In the genomic region with DNA sequence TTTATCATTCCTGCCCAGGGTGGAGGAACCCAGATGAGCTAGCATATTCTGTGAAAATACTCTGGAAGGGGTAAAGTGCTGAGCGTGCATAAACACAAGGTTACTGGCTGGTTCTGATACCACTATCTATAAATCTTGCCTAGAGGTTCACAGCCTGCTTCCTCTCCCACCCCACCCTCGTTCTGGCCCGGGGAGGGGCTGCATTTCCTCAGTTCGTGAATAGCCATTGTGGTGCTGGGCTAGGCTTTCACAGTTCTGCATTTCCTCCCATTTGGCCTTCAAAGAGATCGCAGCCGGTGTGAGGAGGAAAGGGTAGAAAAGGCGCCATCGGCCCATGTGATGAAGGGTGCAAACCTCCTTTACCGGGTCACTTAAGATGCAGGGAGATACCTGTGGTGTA, we compare ENCODE assay signal across 12 mouse cellular contexts. TPM values are rescaled to one million over a fixed set of nuclear protein-coding genes. Genes with fewer than 3 reads are reported as not detected.
DNase-seq lines count a peak whose midpoint lies in the region; ATAC-seq and TF ChIP-seq lines count a peak whose summit lies in the region.
"Had no signal": no experiment of that assay in that cellular context is flagged by ENCODE, and none has a peak within 500 bp of the region (broad histone marks: within the 10 kb centered on the region; RNA-seq: fewer than 3 reads in every experiment).

No protein-coding gene starts in this region.

- no peak for TF ChIP-seq CTCF in kidney, postnatal 0 days (IDR thresholded peaks at IDR 0.05; ENCODE audit: low read depth)
- TF ChIP-seq CTCF in intestine, postnatal 0 days (IDR thresholded peaks at IDR 0.05; ENCODE audit: low read depth): no peak

- ATAC-seq in granulocyte monocyte progenitor cell, adult 5-6 weeks (replicated peaks; ENCODE audit: poor library complexity, severe bottlenecking): peak; percentile 41
- ATAC-seq in kidney, postnatal 0 days (replicated peaks; ENCODE audit: low FRiP score, low read depth): no peak
- no peak for ATAC-seq in intestine, postnatal 0 days
- ATAC-seq: midbrain, embryonic 15.5 days had no signal

- no peaks in the 10 kb centered on the region for H3K36me3 ChIP-seq in heart, embryonic 10.5 days
- no peaks in the 10 kb centered on the region for H3K36me3 ChIP-seq in kidney, postnatal 0 days (ENCODE audit: insufficient read depth, low read length)
- H3K36me3 ChIP-seq in intestine, postnatal 0 days (ENCODE audit: control insufficient read depth, insufficient read depth): no peaks in the 10 kb centered on the region
- H3K36me3 ChIP-seq: embryonic facial prominence, embryonic 13.5 days; midbrain, embryonic 15.5 days had no signal

- H3K4me2 ChIP-seq in kidney, postnatal 0 days (ENCODE audit: low read length): no peak overlapping the region
- H3K4me2 ChIP-seq in intestine, postnatal 0 days (replicated peaks; ENCODE audit: low read depth): no peak overlapping the region
- H3K4me2 ChIP-seq: embryonic facial prominence, embryonic 13.5 days; heart, embryonic 13.5 days; midbrain, embryonic 15.5 days had no signal

- peaks cover 18% of the 10 kb centered on the region for H3K4me1 ChIP-seq in heart, embryonic 10.5 days
- H3K4me1 ChIP-seq in kidney, postnatal 0 days (replicated peaks; ENCODE audit: insufficient read depth, low read length): no peaks in the 10 kb centered on the region
- H3K4me1 ChIP-seq in intestine, postnatal 0 days (replicated peaks; ENCODE audit: control insufficient read depth, insufficient read depth, low read length): no peaks in the 10 kb centered on the region
- H3K4me1 ChIP-seq: embryonic facial prominence, embryonic 13.5 days; midbrain, embryonic 15.5 days had no signal

- no peak overlapping the region for H3K4me3 ChIP-seq in heart, embryonic 10.5 days
- no peak overlapping the region for H3K4me3 ChIP-seq in kidney, postnatal 0 days (replicated peaks; ENCODE audit: low read depth, low read length)
- H3K4me3 ChIP-seq in intestine, postnatal 0 days (ENCODE audit: low read depth, low read length): no peak overlapping the region
- H3K4me3 ChIP-seq: embryonic facial prominence, embryonic 13.5 days; heart, embryonic 13.5 days; left cerebral cortex, adult 2 months; midbrain, embryonic 15.5 days had no signal

- H3K27me3 ChIP-seq in heart, embryonic 10.5 days (ENCODE audit: insufficient read depth, poor library complexity, severe bottlenecking): no peaks in the 10 kb centered on the region
- no peaks in the 10 kb centered on the region for H3K27me3 ChIP-seq in kidney, postnatal 0 days (ENCODE audit: insufficient read depth, low read length)
- no peaks in the 10 kb centered on the region for H3K27me3 ChIP-seq in intestine, postnatal 0 days (replicated peaks; ENCODE audit: control insufficient read depth, insufficient read depth, low read length)
- H3K27me3 ChIP-seq: embryonic facial prominence, embryonic 13.5 days; heart, embryonic 13.5 days; midbrain, embryonic 15.5 days had no signal

- DNase-seq in heart, adult 11 months: peak; percentile 98
- DNase-seq in heart, embryonic 10.5 days (ENCODE audit: low spot score): no peak
- peak; percentile 41 for DNase-seq in kidney, postnatal 0 days (ENCODE audit: low spot score)
- peak; percentile 57 for DNase-seq in lung, postnatal 14 days
- DNase-seq in urinary bladder, adult 2 months (ENCODE audit: low spot score): no peak
- DNase-seq in Muller cell, postnatal 12 days (ENCODE audit: inconsistent ontology term): no peak

- 26% methylated on average over 9 of the region's 9 CpGs for WGBS in heart, embryonic 10.5 days
- 18% methylated on average over 9 of the region's 9 CpGs for WGBS in kidney, postnatal 0 days
- 49% methylated on average over 9 of the region's 9 CpGs for WGBS in intestine, postnatal 0 days

- H3K9ac ChIP-seq in kidney, postnatal 0 days (ENCODE audit: low read depth, low read length): no peak overlapping the region
- no peak overlapping the region for H3K9ac ChIP-seq in intestine, postnatal 0 days (ENCODE audit: low read depth, low read length)
- H3K9ac ChIP-seq: embryonic facial prominence, embryonic 13.5 days; heart, embryonic 13.5 days; midbrain, embryonic 15.5 days had no signal

- H3K9me3 ChIP-seq in heart, embryonic 10.5 days: no peaks in the 10 kb centered on the region
- no peaks in the 10 kb centered on the region for H3K9me3 ChIP-seq in kidney, postnatal 0 days (replicated peaks; ENCODE audit: low read length)
- H3K9me3 ChIP-seq in intestine, postnatal 0 days (ENCODE audit: control insufficient read depth): no peaks in the 10 kb centered on the region
- H3K9me3 ChIP-seq: embryonic facial prominence, embryonic 13.5 days; heart, embryonic 13.5 days; midbrain, embryonic 15.5 days had no signal

- no peak overlapping the region for H3K27ac ChIP-seq in heart, embryonic 10.5 days
- peak overlapping the region; percentile 57 for H3K27ac ChIP-seq in kidney, postnatal 0 days
- H3K27ac ChIP-seq in intestine, postnatal 0 days (ENCODE audit: low read depth, low read length): no peak overlapping the region
- H3K27ac ChIP-seq: embryonic facial prominence, embryonic 13.5 days; left cerebral cortex, adult 2 months; midbrain, embryonic 15.5 days had no signal

RNA-seq across cellular contexts. Expression of gene Ptprb, which starts 12.8 kb away (rescaled TPM):
- 5.4 and 7.4 TPM in 2 replicates for polyA plus RNA-seq in heart, embryonic 10.5 days (2016; fragmentation: Nextera tagmentation; extraction: Ambion mirVana)
- not detected in 2 replicates for total RNA-seq in granulocyte monocyte progenitor cell, adult 5-6 weeks (2014; fragmentation: Nextera tagmentation)
- not detected in 2 replicates for total RNA-seq in granulocyte monocyte progenitor cell, adult 5-6 weeks (2017)
- 5.5 and 6.4 TPM in 2 replicates for polyA plus RNA-seq in kidney, postnatal 0 days (2015; fragmentation: Nextera tagmentation; extraction: Ambion mirVana)
- polyA plus RNA-seq in urinary bladder, adult 2 months (2012; rRNA removed): 9.5 and 14.5 TPM in 2 replicates
- 3.2 and 3.7 TPM in 2 replicates for polyA plus RNA-seq in intestine, postnatal 0 days (2015; fragmentation: Nextera tagmentation; extraction: Ambion mirVana)

Comparison
In these comparisons a context has a peak if more than half of its experiments do, and no peak if none do; other contexts are left out.
1. DNase-seq: peak in heart, adult 11 months (single experiment), kidney, postnatal 0 days (single experiment) and lung, postnatal 14 days (single experiment); none in heart, embryonic 10.5 days (single experiment), urinary bladder, adult 2 months (single experiment) and Muller cell, postnatal 12 days (single experiment).